18 mouse cellular contexts compared by ENCODE assay signal in genomic region chr2:151925715-151926114, GRCm38 (mm10). TPM values are rescaled to one million over a fixed set of nuclear protein-coding genes. Genes with fewer than 3 reads are reported as not detected.
DNase-seq lines count a peak whose midpoint lies in the region; ATAC-seq and TF ChIP-seq lines count a peak whose summit lies in the region.
"Had no signal": no experiment of that assay in that cellular context is flagged by ENCODE, and none has a peak within 500 bp of the region (broad histone marks: within the 10 kb centered on the region; RNA-seq: fewer than 3 reads in every experiment).

No protein-coding gene starts in this region.

- no peaks in the 10 kb centered on the region for H3K27me3 ChIP-seq in hindbrain, embryonic 10.5 days (ENCODE audit: insufficient read depth, poor library complexity, severe bottlenecking)
- H3K27me3 ChIP-seq in hindbrain, embryonic 11.5 days (ENCODE audit: control insufficient read depth, insufficient read depth, low read length), result no peaks in the 10 kb centered on the region
- no peaks in the 10 kb centered on the region for H3K27me3 ChIP-seq in liver, embryonic 15.5 days
- H3K27me3 ChIP-seq in liver, embryonic 11.5 days (replicated peaks; ENCODE audit: control insufficient read depth, insufficient read depth, low read length), result no peaks in the 10 kb centered on the region
- no peaks in the 10 kb centered on the region for H3K27me3 ChIP-seq in hindbrain, postnatal 0 days (ENCODE audit: insufficient read depth, low read length)
- H3K27me3 ChIP-seq in limb, embryonic 10.5 days (ENCODE audit: low read depth, poor library complexity, severe bottlenecking), result no peaks in the 10 kb centered on the region
- H3K27me3 ChIP-seq: embryonic facial prominence, embryonic 13.5 days; forebrain, embryonic 12.5 days; intestine, embryonic 15.5 days; limb, embryonic 13.5 days; neural tube, embryonic 12.5 days had no signal

- peaks cover 31% of the 10 kb centered on the region for H3K4me1 ChIP-seq in hindbrain, embryonic 10.5 days (replicated peaks)
- H3K4me1 ChIP-seq in hindbrain, embryonic 11.5 days (replicated peaks; ENCODE audit: control insufficient read depth, insufficient read depth, low read length), result 0 out of 2 replicates have a peak, but pooled peaks cover 2% of the 10 kb centered on the region
- peaks cover 6% of the 10 kb centered on the region; the same call in 1 of the 2 replicates for H3K4me1 ChIP-seq in liver, embryonic 15.5 days (replicated peaks)
- no peaks in the 10 kb centered on the region for H3K4me1 ChIP-seq in liver, embryonic 11.5 days (replicated peaks; ENCODE audit: control insufficient read depth, insufficient read depth, low read length)
- 0 out of 2 replicates have a peak, but pooled peaks cover 3% of the 10 kb centered on the region for H3K4me1 ChIP-seq in hindbrain, postnatal 0 days (ENCODE audit: insufficient read depth, low read length)
- peaks cover 26% of the 10 kb centered on the region for H3K4me1 ChIP-seq in limb, embryonic 10.5 days
- H3K4me1 ChIP-seq: neural tube, embryonic 12.5 days had no signal

- H3K9me3 ChIP-seq in hindbrain, embryonic 10.5 days, result no peaks in the 10 kb centered on the region
- no peaks in the 10 kb centered on the region for H3K9me3 ChIP-seq in hindbrain, embryonic 11.5 days (ENCODE audit: control insufficient read depth, low read length)
- H3K9me3 ChIP-seq in liver, embryonic 15.5 days (replicated peaks), result no peaks in the 10 kb centered on the region
- H3K9me3 ChIP-seq in liver, embryonic 11.5 days (ENCODE audit: control insufficient read depth, low read length), result no peaks in the 10 kb centered on the region
- H3K9me3 ChIP-seq in hindbrain, postnatal 0 days (ENCODE audit: low read length), result no peaks in the 10 kb centered on the region
- H3K9me3 ChIP-seq in limb, embryonic 10.5 days (replicated peaks), result no peaks in the 10 kb centered on the region
- H3K9me3 ChIP-seq: embryonic facial prominence, embryonic 13.5 days; forebrain, embryonic 12.5 days; G1E; intestine, embryonic 15.5 days; limb, embryonic 13.5 days; neural tube, embryonic 12.5 days had no signal

- 71% methylated on average over 4 of the region's 4 CpGs for WGBS in hindbrain, embryonic 10.5 days
- 60% methylated on average over 4 of the region's 4 CpGs for WGBS in hindbrain, embryonic 11.5 days
- WGBS in liver, embryonic 15.5 days (ENCODE audit: insufficient replicate concordance), result 40% methylated on average over 4 of the region's 4 CpGs
- whole genome bisulfite sequencing in liver, embryonic 11.5 days, result 57% methylated on average over 4 of the region's 4 CpGs
- 42% methylated on average over 4 of the region's 4 CpGs for WGBS in hindbrain, postnatal 0 days
- 74% methylated on average over 4 of the region's 4 CpGs for WGBS in limb, embryonic 10.5 days

- no peak overlapping the region for H3K4me3 ChIP-seq in hindbrain, embryonic 10.5 days
- H3K4me3 ChIP-seq in hindbrain, embryonic 11.5 days (ENCODE audit: low read depth, low read length), result no peak overlapping the region
- H3K4me3 ChIP-seq in liver, embryonic 15.5 days (replicated peaks), result no peak overlapping the region
- H3K4me3 ChIP-seq in liver, embryonic 11.5 days (ENCODE audit: low read depth, low read length), result no peak overlapping the region
- H3K4me3 ChIP-seq in hindbrain, postnatal 0 days (ENCODE audit: low read length), result no peak overlapping the region
- no peak overlapping the region for H3K4me3 ChIP-seq in limb, embryonic 10.5 days
- H3K4me3 ChIP-seq: embryonic facial prominence, embryonic 13.5 days; forebrain, embryonic 12.5 days; intestine, embryonic 15.5 days; limb, embryonic 13.5 days; neural tube, embryonic 12.5 days had no signal

- DNase-seq in hindbrain, embryonic 10.5 days (ENCODE audit: low spot score), result no peak
- DNase-seq in hindbrain, embryonic 11.5 days (ENCODE audit: low spot score), result no peak
- no peak for DNase-seq in liver, embryonic 11.5 days (ENCODE audit: low spot score)
- DNase-seq in hindbrain, postnatal 0 days (ENCODE audit: low spot score), result peak; percentile 62
- no peak for DNase-seq in limb, embryonic 10.5 days (ENCODE audit: low spot score)
- no peak for DNase-seq in right cerebral cortex, adult 2 months (ENCODE audit: low spot score in 2 of 2)
- DNase-seq: adrenal gland, postnatal 25 days; layer of hippocampus, postnatal 36 days; midbrain, embryonic 14.5 days; right cerebral cortex, postnatal 14 days had no signal

- no peak overlapping the region for H3K4me2 ChIP-seq in hindbrain, embryonic 11.5 days (replicated peaks; ENCODE audit: low read depth, low read length)
- H3K4me2 ChIP-seq in liver, embryonic 15.5 days, result no peak overlapping the region
- H3K4me2 ChIP-seq in liver, embryonic 11.5 days, result no peak overlapping the region
- H3K4me2 ChIP-seq in hindbrain, postnatal 0 days (ENCODE audit: low read depth, low read length), result no peak overlapping the region
- H3K4me2 ChIP-seq: embryonic facial prominence, embryonic 13.5 days; forebrain, embryonic 12.5 days; intestine, embryonic 15.5 days; limb, embryonic 13.5 days; neural tube, embryonic 12.5 days had no signal

- ATAC-seq in hindbrain, embryonic 11.5 days (ENCODE audit: low FRiP score), result no peak
- ATAC-seq in liver, embryonic 15.5 days (ENCODE audit: insufficient read depth), result peak; percentile 68
- ATAC-seq in liver, embryonic 11.5 days (replicated peaks; ENCODE audit: low FRiP score), result no peak; the same call in 1 of the 2 replicates
- ATAC-seq in hindbrain, postnatal 0 days, result peak; percentile 71
- ATAC-seq: intestine, embryonic 15.5 days had no signal

- H3K9ac ChIP-seq in hindbrain, embryonic 11.5 days (ENCODE audit: low read depth, low read length), result no peak overlapping the region
- no peak overlapping the region for H3K9ac ChIP-seq in liver, embryonic 15.5 days
- H3K9ac ChIP-seq in liver, embryonic 11.5 days (ENCODE audit: low read depth, low read length), result no peak overlapping the region
- no peak overlapping the region for H3K9ac ChIP-seq in hindbrain, postnatal 0 days (replicated peaks; ENCODE audit: low read length)
- H3K9ac ChIP-seq: embryonic facial prominence, embryonic 13.5 days; forebrain, embryonic 12.5 days; intestine, embryonic 15.5 days; limb, embryonic 13.5 days; neural tube, embryonic 12.5 days had no signal

- H3K27ac ChIP-seq in hindbrain, embryonic 10.5 days, result 0 out of 2 replicates have a peak overlapping the region, but pooled peaks have one; percentile 45
- H3K27ac ChIP-seq in hindbrain, embryonic 11.5 days (ENCODE audit: low read depth, low read length), result no peak overlapping the region
- H3K27ac ChIP-seq in liver, embryonic 15.5 days (replicated peaks), result no peak overlapping the region
- no peak overlapping the region for H3K27ac ChIP-seq in liver, embryonic 11.5 days (ENCODE audit: low read depth, low read length)
- no peak overlapping the region for H3K27ac ChIP-seq in hindbrain, postnatal 0 days
- peak overlapping the region; percentile 0; the same call in 1 of the 2 replicates for H3K27ac ChIP-seq in limb, embryonic 10.5 days
- H3K27ac ChIP-seq: embryonic facial prominence, embryonic 13.5 days; forebrain, embryonic 12.5 days; intestine, embryonic 15.5 days; limb, embryonic 13.5 days; neural tube, embryonic 12.5 days had no signal

- no peaks in the 10 kb centered on the region for H3K36me3 ChIP-seq in hindbrain, embryonic 10.5 days
- no peaks in the 10 kb centered on the region for H3K36me3 ChIP-seq in hindbrain, embryonic 11.5 days (ENCODE audit: control insufficient read depth, insufficient read depth, low read length)
- no peaks in the 10 kb centered on the region for H3K36me3 ChIP-seq in liver, embryonic 15.5 days (replicated peaks)
- H3K36me3 ChIP-seq in liver, embryonic 11.5 days (ENCODE audit: control insufficient read depth, insufficient read depth, low read length), result no peaks in the 10 kb centered on the region
- no peaks in the 10 kb centered on the region for H3K36me3 ChIP-seq in hindbrain, postnatal 0 days (ENCODE audit: insufficient read depth, low read length)
- no peaks in the 10 kb centered on the region for H3K36me3 ChIP-seq in limb, embryonic 10.5 days
- H3K36me3 ChIP-seq: embryonic facial prominence, embryonic 13.5 days; forebrain, embryonic 12.5 days; G1E; intestine, embryonic 15.5 days; limb, embryonic 13.5 days; neural tube, embryonic 12.5 days had no signal

- TF ChIP-seq CTCF in hindbrain, postnatal 0 days (IDR thresholded peaks at IDR 0.05; ENCODE audit: low read depth), result no peak

RNA-seq across cellular contexts. Expression of gene Angpt4, which starts 14.7 kb away (rescaled TPM):
- polyA plus RNA-seq in hindbrain, embryonic 10.5 days (2016; fragmentation: Nextera tagmentation; extraction: Ambion mirVana), result 0.22 and 0.31 TPM in 2 replicates
- polyA plus RNA-seq in hindbrain, embryonic 11.5 days (2014; fragmentation: Nextera tagmentation; extraction: Ambion mirVana), result 0.14 and 0.23 TPM in 2 replicates
- 0.13 TPM in 1 of 2 replicates, not detected in the other for polyA plus RNA-seq in liver, embryonic 15.5 days (2015; fragmentation: Nextera tagmentation; extraction: Ambion mirVana)
- 0.32 and 0.42 TPM in 2 replicates for polyA plus RNA-seq in liver, embryonic 11.5 days (2014; fragmentation: Nextera tagmentation; extraction: Ambion mirVana)
- total RNA-seq in hindbrain, postnatal 0 days (2014; rRNA removed), result 0.10 and 0.14 TPM in 2 replicates
- 0.28 and 0.29 TPM in 2 replicates for polyA plus RNA-seq in hindbrain, postnatal 0 days (2015; fragmentation: Nextera tagmentation; extraction: Ambion mirVana)
- polyA plus RNA-seq in limb, embryonic 10.5 days (2016; fragmentation: Nextera tagmentation; extraction: Ambion mirVana), result 0.46 and 0.48 TPM in 2 replicates
- total RNA-seq: adrenal gland, postnatal 25 days; G1E; granulocyte monocyte progenitor cell, adult 5-6 weeks had no signal
- polyA plus RNA-seq: G1E had no signal

RNA-seq across cellular contexts. Expression of gene Fam110a, which starts 54.3 kb away (rescaled TPM):
- polyA plus RNA-seq in hindbrain, embryonic 10.5 days (2016; fragmentation: Nextera tagmentation; extraction: Ambion mirVana), result 99.4 and 149 TPM in 2 replicates
- 87.1 and 87.5 TPM in 2 replicates for polyA plus RNA-seq in hindbrain, embryonic 11.5 days (2014; fragmentation: Nextera tagmentation; extraction: Ambion mirVana)
- 9.8 and 10.1 TPM in 2 replicates for polyA plus RNA-seq in liver, embryonic 15.5 days (2015; fragmentation: Nextera tagmentation; extraction: Ambion mirVana)
- polyA plus RNA-seq in liver, embryonic 11.5 days (2014; fragmentation: Nextera tagmentation; extraction: Ambion mirVana), result 15.0 and 17.0 TPM in 2 replicates
- total RNA-seq in hindbrain, postnatal 0 days (2014; rRNA removed), result 25.4 and 27.3 TPM in 2 replicates
- 35.8 and 36.5 TPM in 2 replicates for polyA plus RNA-seq in hindbrain, postnatal 0 days (2015; fragmentation: Nextera tagmentation; extraction: Ambion mirVana)
- 35.0 and 37.9 TPM in 2 replicates for polyA plus RNA-seq in limb, embryonic 10.5 days (2016; fragmentation: Nextera tagmentation; extraction: Ambion mirVana)

Comparison
In these comparisons a context has a peak if more than half of its experiments do, and no peak if none do; other contexts are left out.
1. H3K27ac ChIP-seq: peak in hindbrain, embryonic 10.5 days (single experiment) and limb, embryonic 10.5 days (single experiment); none in hindbrain, embryonic 11.5 days (single experiment), liver, embryonic 15.5 days (single experiment), liver, embryonic 11.5 days (single experiment) and hindbrain, postnatal 0 days (single experiment).
2. ATAC-seq: peak in liver, embryonic 15.5 days (single experiment) and hindbrain, postnatal 0 days (single experiment); none in hindbrain, embryonic 11.5 days (single experiment) and liver, embryonic 11.5 days (single experiment).